Mouse (Mus musculus): ENCODE data around the gene Mrgprh. TPM values are rescaled to one million over a fixed set of nuclear protein-coding genes. Genes with fewer than 3 reads are reported as not detected.

Gene Mrgprh
- total and polyA plus RNA-seq, 3 experiments, result not detected

- no peak for DNase-seq (ENCODE audit: low read depth, low spot score)
- Histone ChIP-seq H3K9ac (ENCODE audit: control insufficient read depth, low read depth, low read length, poor library complexity, severe bottlenecking) (no peak overlapping the region), H3K27ac (ENCODE audit: control insufficient read depth, low read depth, low read length) (no peak overlapping the region), H3K4me1 (ENCODE audit: control insufficient read depth in 1 of 2, insufficient read depth in 2 of 2, low read length in 2 of 2) (no peaks in the 10 kb centered on the region; a peak in 1 of 4 replicates), H3K36me3 (ENCODE audit: control insufficient read depth in 1 of 2, insufficient read depth in 2 of 2, low read length in 2 of 2) (no peaks in the 10 kb centered on the region), H3K27me3 (ENCODE audit: control insufficient read depth in 1 of 2, insufficient read depth in 2 of 2, low read length in 2 of 2) (0 out of 4 replicates have a peak, but pooled peaks cover 0 to 4% of the 10 kb centered on the region in 2 experiments), H3K9me3 (replicated peaks; ENCODE audit: insufficient read depth, low read length) (no peaks in the 10 kb centered on the region), H3K79me2 (ENCODE audit: control insufficient read depth, insufficient read depth, low read length, poor library complexity) (no peaks in the 10 kb centered on the region), H3K4me3 (ENCODE audit: control insufficient read depth in 1 of 2, insufficient read depth in 1 of 2, low read depth in 2 of 2, low read length in 2 of 2) (no peak overlapping the region)
- no peak for TF ChIP-seq RCOR1 (IDR thresholded peaks at IDR 0.05; ENCODE audit: low read depth, low read length)
- TF ChIP-seq KAT2A (conservative IDR thresholded peaks at IDR 0.05; ENCODE audit: low read depth, low read length), result no peak
- no peak for TF ChIP-seq TCF12 (IDR thresholded peaks at IDR 0.05; ENCODE audit: low read depth, low read length)
Measured at GRCm38 (mm10) chr17:12846474-12846873, 29.4 kb upstream of the Mrgprh start.

- H3K4me1 ChIP-seq (ENCODE audit: control insufficient read depth in 1 of 2, insufficient read depth in 2 of 2, low read length in 2 of 2), result no peaks in the 10 kb centered on the region; a peak in 1 of 4 replicates
- no peaks in the 10 kb centered on the region for H3K79me2 ChIP-seq (ENCODE audit: control insufficient read depth, insufficient read depth, low read length, poor library complexity)
- no peaks in the 10 kb centered on the region for H3K36me3 ChIP-seq (ENCODE audit: control insufficient read depth in 1 of 2, insufficient read depth in 2 of 2, low read length in 2 of 2)
- 0 out of 4 replicates have a peak, but pooled peaks cover 0 to 4% of the 10 kb centered on the region in 2 experiments for H3K27me3 ChIP-seq (ENCODE audit: control insufficient read depth in 1 of 2, insufficient read depth in 2 of 2, low read length in 2 of 2)
- DNase-seq (ENCODE audit: low read depth, low spot score), result no peak
- H3K4me3 ChIP-seq (ENCODE audit: control insufficient read depth in 1 of 2, insufficient read depth in 1 of 2, low read depth in 2 of 2, low read length in 2 of 2), result no peak overlapping the region
- H3K9me3 ChIP-seq (replicated peaks; ENCODE audit: insufficient read depth, low read length), result no peaks in the 10 kb centered on the region
- H3K27ac ChIP-seq (ENCODE audit: control insufficient read depth, low read depth, low read length), result no peak overlapping the region
- H3K9ac ChIP-seq (ENCODE audit: control insufficient read depth, low read depth, low read length, poor library complexity, severe bottlenecking), result no peak overlapping the region
- TF ChIP-seq NRF1 (IDR thresholded peaks at IDR 0.05; ENCODE audit: insufficient read depth, low read depth, low read length, poor library complexity, severe bottlenecking) (no peak), SIN3A (IDR thresholded peaks at IDR 0.05; ENCODE audit: low read length) (no peak), POLR2AphosphoS2 (IDR thresholded peaks at IDR 0.05; ENCODE audit: low read length) (no peak), RAD21 (IDR thresholded peaks at IDR 0.05; ENCODE audit: low read depth, low read length) (no peak), HCFC1 (IDR thresholded peaks at IDR 0.05; ENCODE audit: low read depth, low read length) (no peak), ETS1 (IDR thresholded peaks at IDR 0.05; ENCODE audit: low read depth, low read length) (no peak), MAX (IDR thresholded peaks at IDR 0.05; ENCODE audit: low read length) (no peak), TAL1 (IDR thresholded peaks at IDR 0.05; ENCODE audit: low read length) (no peak), ZC3H11A (IDR thresholded peaks at IDR 0.05; ENCODE audit: low read depth, low read length) (no peak), NELFE (IDR thresholded peaks at IDR 0.05; ENCODE audit: low read depth, low read length) (no peak), RCOR1 (IDR thresholded peaks at IDR 0.05; ENCODE audit: low read depth, low read length) (no peak), POLR2AphosphoS5 (IDR thresholded peaks at IDR 0.05; ENCODE audit: borderline replicate concordance, low read depth, low read length) (no peak), GATA1 (IDR thresholded peaks at IDR 0.05; ENCODE audit: low read depth, low read length) (no peak), EP300 (IDR thresholded peaks at IDR 0.05; ENCODE audit: low read depth in 1 of 2, low read length in 2 of 2) (no peak), USF2 (IDR thresholded peaks at IDR 0.05; ENCODE audit: borderline replicate concordance in 1 of 2, insufficient read depth in 1 of 2, low read depth in 1 of 2, low read length in 2 of 2) (no peak)
Measured at GRCm38 (mm10) chr17:12847736-12848135, 28.1 kb upstream of the Mrgprh start.

All from MEL (cell line).